Mouse (Mus musculus) Muller cell, postnatal 12 days (primary cell): ENCODE results near the gene Rflnb.

Source experiments
- DNase-seq: peaks from one replicate; pipeline ENCODE4 v3.0.0-alpha.2; 2015; ENCODE audit errors: inconsistent ontology term

Rflnb gene

DNA sequence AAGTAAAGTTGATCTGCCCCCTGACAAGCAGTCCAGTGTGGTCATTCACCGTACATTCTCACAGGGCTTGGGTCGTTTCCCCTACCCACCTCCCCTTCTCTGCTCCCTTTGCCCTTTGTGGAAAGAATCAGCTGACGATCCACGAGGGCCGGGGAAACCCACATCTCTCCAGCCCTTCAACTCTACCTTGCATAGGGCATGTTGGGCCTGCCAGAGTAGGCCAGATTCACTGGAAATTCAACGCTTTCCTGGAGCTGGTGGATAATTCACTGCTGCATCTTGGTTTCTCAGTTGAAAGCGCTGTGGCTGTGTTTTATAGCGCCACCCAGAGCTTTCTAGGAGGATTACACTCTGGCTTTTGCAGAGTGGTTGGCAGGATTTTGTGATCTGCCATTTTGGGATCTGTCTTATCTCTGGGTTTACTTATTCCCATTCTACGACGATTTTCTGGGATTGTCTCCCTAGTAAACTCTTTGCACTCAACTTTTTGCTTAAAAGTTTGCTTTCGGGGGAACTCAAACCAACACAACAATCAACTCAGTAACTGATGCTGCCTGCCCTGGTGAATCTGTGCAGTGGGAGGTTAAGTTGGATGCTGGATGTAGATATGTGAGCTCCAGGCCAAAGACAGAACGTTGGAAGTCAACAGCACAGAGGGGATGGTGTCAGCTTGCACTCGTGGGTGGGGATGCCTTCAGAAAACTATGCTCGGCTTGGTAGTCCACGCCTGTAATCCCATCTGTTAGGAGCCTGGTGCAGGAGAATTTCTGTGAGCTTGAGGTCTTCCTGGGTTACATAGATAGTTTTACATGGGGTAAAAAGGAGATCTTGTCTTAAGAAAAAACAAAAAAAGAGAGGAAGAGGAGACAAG is 36.4 kb downstream of the Rflnb start:
- DNase-seq, result no peak

DNA sequence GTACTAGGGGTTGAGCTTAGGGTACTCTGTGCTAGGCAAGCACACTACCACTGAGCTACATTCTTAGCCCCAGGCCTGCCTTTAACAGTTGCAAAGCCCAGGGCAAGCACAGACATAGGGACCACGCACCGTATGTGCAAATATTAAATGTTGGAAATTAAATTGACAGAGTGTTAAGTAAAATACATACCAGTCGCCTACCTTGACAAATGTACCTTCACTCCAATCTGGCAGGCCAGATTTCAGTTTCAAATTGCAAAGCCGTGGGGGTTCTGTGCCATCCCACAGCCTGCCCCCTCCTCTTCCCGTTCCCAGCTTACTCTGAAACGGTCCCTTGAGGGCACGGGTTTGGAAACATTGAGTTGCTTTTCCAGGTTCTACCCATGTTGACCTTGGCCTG is 41.6 kb downstream of the Rflnb start:
- no peak for DNase-seq

DNA sequence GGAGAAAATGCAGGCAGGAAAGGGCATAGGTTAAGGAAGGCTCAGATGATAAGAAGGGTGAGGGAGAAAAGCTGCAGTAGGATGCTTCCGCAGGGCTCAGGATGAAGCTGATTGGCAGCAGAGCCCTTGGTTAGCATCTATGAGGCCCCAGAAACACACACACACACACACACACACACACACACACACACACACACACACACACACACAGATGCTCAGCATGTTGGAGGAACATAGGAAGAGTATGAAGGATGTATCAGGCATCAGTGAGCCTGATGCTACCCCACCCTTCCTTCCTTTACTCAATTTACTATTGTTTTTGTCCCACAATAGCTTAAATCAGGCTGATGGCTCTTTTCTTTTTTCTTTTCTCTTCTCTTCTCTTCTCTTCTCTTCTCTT is 43.0 kb downstream of the Rflnb start:
- DNase-seq, result no peak

DNA sequence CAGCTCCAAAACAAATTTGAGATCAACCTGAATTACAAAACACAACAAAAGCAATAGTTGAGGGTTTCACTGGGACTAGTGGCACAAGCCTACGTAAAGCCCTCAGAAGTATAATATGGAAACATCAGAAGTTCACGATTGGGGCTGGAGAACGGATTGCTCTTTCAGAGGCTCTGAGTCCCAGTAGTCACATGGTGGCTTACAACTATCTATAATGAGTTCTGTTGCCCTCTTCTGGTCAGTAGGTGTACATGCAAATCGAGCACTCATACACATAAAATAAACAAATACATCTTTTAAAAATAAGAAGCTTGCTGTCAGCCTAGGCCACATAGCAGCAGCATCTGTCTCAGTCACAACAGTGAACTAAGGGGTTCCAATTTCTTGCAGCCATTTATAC is 44.4 kb downstream of the Rflnb start:
- DNase-seq, result no peak

DNA sequence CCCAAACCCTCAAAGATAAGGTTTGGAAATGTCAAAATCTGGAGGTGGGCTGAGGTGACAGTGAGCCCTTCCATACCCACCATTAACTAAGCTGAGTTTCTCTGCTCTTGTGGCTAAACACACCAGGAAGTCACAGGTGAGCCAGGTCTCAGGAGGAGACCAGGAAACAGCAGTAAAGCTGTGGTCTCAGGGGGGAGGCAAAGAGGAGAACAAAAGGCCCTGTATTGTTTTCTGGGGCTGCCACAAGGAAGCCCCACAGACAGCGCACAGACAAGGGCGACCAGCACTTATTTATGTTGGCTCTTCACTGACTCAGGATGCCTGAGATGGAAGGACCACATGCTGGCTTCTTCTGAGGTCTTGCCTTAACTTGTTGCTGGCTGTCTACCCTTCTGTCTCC is 47.2 kb downstream of the Rflnb start:
- no peak for DNase-seq

DNA sequence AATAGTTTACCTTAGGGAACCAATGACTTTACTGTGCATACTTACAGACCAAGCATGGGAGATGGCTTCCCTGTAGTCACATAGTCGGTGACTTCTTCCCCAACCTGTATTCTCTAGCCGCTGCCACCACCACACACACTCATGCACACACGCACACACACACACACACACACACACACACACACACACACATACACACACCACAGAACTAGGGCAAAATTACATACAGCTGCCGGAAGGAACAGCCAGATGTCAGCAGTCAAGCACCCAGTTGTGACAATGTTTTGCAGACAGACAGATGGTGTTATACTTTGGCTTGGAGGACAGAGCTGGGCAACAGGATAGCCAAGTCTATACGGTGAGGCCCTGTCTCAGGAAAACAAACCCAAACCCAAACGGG is 49.5 kb downstream of the Rflnb start:
- DNase-seq, result no peak

DNA sequence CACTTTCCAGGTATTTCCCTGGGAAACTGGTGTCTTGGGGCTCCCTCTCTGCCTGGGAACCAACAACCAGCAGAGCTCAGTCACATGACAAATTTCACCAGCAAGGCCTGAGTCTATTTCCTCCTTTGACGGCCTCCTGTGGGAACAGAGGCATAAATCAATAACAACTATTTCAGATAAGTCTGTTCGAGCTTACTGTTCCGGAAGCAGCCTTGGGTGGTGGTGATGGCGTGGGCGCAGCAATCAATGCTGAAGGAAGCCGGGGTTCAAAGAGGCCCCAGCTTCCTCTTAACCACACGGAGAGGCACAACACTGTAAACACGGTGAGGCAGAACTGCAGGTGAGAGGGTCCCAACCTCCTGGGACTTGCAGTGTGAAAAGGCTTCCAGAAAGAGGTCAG is 50.8 kb downstream of the Rflnb start:
- no peak for DNase-seq

DNA sequence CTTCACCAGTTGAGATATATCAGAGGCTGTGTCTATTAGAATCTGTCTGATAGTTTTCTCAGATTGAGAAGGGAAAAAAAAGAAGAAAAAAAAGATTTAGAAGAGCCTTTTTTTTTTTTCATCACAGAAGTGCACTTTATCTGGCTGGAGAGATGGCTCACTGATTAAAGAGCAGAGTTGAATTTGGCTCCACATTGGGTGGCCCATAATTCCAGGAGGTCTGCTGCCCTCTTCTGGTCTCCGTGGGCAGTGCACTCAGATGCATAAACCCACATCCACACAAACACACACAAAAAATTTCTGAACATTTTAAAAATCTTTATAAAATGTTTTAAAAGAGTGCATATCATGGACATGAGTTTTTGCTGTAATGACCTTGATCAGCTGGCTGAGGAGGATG is 53.6 kb downstream of the Rflnb start:
- DNase-seq, result no peak

DNA sequence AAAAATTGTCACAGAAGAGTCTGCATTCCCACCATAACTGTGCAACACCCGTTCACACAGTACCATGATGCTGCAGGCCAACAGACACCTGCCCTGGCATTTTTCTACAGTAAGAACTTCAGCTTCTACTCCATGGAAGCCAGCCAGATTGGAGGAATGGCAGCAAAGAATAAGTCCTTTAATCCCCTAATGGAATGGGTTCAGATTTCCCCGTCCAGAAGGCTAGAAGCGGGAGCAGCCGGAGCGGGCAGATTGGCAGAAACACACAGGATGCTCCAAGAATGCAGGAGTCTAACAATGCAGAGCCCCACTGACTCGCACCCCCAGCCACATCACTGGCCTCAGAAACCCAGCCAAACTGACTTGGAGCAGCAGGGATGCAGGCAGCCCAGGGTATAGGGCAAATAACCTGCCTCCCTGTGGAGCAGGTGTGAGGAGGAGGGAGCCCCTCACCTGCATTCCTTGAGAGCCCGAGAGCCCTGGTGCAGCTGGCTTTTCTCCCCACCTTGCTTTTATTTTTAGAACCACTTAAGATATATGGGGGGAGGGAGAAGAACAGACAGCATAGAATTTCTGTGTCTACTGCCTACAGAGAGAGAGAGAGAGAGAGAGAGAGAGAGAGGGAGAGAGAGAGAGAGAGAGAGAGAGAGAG is 54.5 kb downstream of the Rflnb start:
- peak; percentile 61 for DNase-seq

DNA sequence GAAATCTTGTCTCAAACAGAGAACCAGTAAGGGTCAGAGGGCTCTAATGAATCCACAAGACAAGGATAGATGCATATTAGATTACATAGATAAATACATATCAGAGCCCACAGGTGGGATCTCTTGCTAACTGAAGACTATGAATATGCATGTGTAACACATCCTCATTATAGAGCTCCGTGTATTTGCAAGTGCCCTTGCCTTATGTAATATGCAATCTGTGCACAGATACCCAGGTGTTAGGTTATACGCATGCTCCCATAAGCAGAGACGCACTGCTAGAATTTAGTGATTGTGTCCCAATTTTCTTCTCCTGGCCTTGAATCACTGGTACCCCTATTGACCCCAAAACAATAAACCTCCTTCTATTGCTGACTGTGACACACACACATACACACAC is 55.4 kb downstream of the Rflnb start:
- no peak for DNase-seq

DNA sequence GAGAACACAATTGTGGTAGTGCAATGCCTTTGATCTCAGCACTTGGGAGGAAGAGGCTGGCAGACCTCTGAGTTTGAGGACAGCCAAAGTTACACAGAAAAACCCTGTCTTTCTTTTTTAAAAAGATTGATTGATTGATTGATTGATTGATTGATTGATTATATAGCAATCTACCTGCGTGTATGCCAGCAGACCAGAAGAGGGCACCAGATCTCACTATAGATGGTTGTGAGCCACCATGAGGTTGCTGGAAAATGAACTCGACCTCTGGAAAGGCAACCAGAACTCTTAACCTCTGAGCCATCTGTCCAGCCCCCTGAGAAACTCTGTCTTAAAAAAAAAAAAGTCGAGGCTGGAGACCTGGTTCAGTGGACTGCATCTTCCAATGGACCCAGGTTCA is 57.0 kb downstream of the Rflnb start:
- no peak for DNase-seq
